Mouse (Mus musculus): ENCODE data around the gene Defa32.
"Not testable (repeated sequence)": the region's sequence is repeated elsewhere in the genome, so short reads cannot be mapped to it uniquely, and the experiment has no call there.

Gene Defa32

DNA sequence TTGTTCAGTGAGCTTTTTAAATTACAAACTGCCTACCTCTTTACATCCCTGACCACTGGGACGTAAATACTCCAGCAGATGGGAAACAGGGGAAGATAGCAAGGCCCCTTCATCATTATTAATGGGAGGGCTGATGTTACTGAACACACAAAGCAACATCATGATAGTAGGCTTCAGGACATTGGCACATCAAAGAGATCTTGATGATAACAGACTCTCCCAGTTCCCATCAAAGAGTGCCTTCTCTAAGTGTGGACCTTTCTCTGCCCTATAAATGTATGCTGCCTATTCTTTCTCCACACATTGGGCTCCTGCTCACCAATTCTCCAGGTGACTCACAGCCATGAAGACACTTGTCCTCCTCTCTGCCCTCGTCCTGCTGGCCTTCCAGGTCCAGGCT lies at the start of gene Defa32:
Gene Defa32 (plus strand): TSS at position 301 of the 400 bp plus-strand sequence.
- DNase-seq (ENCODE audit: low read depth, low spot score) = not testable (repeated sequence)

DNA sequence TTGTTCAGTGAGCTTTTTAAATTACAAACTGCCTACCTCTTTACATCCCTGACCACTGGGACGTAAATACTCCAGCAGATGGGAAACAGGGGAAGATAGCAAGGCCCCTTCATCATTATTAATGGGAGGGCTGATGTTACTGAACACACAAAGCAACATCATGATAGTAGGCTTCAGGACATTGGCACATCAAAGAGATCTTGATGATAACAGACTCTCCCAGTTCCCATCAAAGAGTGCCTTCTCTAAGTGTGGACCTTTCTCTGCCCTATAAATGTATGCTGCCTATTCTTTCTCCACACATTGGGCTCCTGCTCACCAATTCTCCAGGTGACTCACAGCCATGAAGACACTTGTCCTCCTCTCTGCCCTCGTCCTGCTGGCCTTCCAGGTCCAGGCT lies 19.9 kb upstream of the Defa32 start, which contains the start of gene Defa20:
Gene Defa20 (plus strand): TSS at position 301 of the 400 bp plus-strand sequence.
- not testable (repeated sequence) for DNase-seq (ENCODE audit: low read depth, low spot score)

DNA sequence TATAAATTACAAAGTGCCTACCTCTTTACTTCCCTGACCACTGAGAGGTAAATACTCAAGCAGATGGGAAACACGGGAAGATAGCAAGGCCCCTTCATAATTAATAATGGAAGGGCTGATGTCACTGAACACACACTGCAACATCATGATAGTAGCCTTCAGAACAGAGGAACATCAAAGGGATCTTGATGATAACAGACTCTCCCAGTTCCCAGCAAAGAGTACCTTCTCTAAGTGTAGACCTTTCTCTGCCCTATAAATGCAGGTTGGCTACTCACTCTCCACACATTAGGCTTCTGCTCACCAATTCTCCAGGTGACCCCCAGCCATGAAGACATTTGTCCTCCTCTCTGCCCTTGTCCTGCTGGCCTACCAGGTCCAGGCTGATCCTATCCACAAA lies 36.3 kb downstream of the Defa32 start, which contains the start of gene Defa37:
Gene Defa37 (plus strand): TSS at position 301 of the 400 bp plus-strand sequence.
- DNase-seq (ENCODE audit: low read depth, low spot score) = not testable (repeated sequence)

All from ES-CJ7 (cell line).